Mouse (Mus musculus): ENCODE data around the gene Snx22. TPM values are rescaled to one million over a fixed set of nuclear protein-coding genes. Genes with fewer than 3 reads are reported as not detected.

Snx22 gene
- under 1 TPM; 0.46 to 0.50 TPM for total RNA-seq (2021)
- long read RNA-seq, experiment 1, result 0 reads
- long read RNA-seq, experiment 2, result 0 reads

- peak; percentile 84 to 85 for DNase-seq
These were observed at the start of gene Snx22 for GRCm38 (mm10) chr9:66069583-66069982. Gene Snx22, minus strand, starts transcription at chr9:66069719.

DNA sequence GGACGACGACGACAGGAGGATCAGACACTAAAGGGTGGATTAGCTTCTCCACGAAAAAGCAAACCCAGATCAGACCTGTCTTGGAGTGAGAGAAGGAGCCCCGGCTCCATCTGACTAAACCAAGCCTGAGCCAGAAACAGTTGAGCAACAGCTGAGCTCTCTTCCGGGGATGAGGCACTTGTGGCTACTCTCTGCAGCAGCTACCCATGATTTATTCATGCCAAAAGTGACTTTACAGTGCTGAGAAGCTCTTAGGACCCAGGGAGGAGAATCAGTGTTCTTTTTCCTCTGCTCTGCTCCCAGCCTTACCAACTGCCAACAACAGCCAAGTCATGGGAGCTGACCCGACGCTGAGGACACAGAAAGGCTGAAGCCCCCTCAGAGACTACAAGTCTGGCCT lies 47.4 kb upstream of the Snx22 start:
- DNase-seq, result peak; percentile 47 to 59

- DNase-seq, result no peak
These were observed 44.8 kb upstream of the Snx22 start for GRCm38 (mm10) chr9:66114341-66114740.

DNA sequence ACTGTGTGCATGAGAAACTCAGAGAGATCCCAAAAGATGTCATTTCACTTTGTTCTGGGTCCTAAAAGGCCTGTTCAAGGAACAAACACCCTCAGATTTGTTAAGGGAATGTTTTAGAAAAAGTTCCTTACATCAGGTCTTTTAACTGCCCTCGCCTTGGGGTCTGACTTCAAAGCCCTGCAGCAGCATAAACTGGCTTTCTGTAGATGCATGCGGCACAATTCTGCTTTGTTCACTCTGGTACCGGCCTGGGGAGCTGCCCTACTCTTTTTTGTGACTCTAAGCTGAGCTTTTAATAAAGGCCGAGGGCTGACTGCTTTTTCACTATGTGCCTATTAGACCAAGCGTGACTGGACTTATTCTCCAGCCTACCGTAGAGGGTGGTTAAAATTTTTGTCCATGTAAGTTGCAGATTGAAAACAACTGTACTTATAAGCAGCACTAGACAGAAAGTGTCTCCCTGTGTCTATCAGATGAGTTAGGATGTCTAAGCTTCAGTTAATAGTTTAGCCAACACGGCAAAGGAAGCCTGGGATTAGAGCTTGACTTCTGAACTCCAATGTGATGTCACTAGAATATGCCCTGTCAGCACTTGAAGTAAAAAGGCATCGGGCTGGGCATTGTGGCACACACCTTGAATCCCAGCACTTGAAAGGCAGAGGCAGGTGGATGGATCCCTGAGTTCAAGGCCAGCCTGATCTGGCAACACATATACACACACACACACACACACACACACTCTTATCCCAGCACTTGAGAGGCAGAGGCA lies 41.3 kb upstream of the Snx22 start:
- DNase-seq, result no peak

GRCm38 (mm10) chr9:66110126-66110525 lies 40.6 kb upstream of the Snx22 start:
- DNase-seq, result no peak

DNA sequence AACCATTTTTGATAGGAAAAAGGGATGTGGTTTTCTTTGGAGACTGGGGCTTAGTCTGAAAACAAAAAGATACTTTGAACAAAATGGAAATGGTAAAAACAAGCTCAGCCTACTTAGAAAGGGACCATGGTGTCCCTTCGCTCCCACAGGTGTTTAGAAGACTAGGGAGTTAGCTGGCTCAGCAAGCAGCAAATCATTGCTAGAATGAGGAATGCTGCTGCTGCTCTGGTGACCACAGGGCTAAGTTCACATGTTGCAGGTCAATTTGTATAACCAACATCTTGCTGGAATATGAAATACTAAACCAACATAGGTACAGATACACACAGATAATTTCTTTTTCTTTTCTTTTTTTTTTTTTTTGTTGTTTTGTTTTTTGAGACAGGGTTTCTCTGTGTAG lies 40.1 kb upstream of the Snx22 start:
- no peak for DNase-seq

DNA sequence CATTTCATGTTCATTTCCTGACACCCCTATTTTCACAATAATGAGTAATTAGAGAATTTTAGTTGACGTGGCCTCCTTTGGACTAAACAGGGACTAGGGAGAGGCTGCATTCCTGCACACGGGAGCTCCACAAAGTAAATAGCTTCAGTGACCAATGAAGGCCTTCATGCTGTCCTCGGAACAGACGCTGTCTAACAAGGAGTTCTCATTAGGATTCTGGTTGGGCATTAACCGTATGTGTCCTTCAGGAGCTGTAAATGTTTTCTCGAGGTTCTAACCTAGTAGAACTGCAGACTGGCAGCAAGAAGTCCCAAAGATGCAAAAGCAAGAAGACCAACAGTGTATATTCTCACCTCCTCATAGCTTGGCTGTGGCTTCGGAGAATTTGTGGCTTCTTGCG lies 35.6 kb upstream of the Snx22 start:
- DNase-seq, result no peak

GRCm38 (mm10) chr9:66104601-66105000 lies 35.1 kb upstream of the Snx22 start:
- DNase-seq, result no peak

DNA sequence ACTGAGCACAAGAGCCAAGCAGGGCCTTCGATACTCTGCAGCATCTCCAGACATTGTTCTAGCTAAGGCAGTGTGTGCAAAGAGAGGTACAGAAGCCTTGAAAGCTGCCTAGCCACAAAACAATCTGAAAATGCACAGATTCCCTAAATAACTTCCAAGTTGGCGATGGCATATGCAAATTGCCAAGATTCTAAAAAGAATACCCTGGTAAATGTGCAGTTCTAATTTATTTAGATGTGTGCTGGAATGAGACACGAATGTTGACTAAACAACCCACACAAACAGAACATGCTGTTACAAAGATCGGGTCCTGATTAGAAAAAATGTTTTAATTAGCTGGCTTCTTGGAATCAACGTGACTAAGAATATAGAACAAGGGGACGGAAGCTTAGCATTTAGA lies 33.1 kb upstream of the Snx22 start:
- no peak for DNase-seq

GRCm38 (mm10) chr9:66101577-66101976 lies 32.1 kb upstream of the Snx22 start:
- no peak for DNase-seq

- no peak for DNase-seq
These were observed 23.1 kb upstream of the Snx22 start for GRCm38 (mm10) chr9:66092664-66093063.

GRCm38 (mm10) chr9:66091327-66092231 lies 22.1 kb upstream of the Snx22 start:
- no peak for DNase-seq

DNA sequence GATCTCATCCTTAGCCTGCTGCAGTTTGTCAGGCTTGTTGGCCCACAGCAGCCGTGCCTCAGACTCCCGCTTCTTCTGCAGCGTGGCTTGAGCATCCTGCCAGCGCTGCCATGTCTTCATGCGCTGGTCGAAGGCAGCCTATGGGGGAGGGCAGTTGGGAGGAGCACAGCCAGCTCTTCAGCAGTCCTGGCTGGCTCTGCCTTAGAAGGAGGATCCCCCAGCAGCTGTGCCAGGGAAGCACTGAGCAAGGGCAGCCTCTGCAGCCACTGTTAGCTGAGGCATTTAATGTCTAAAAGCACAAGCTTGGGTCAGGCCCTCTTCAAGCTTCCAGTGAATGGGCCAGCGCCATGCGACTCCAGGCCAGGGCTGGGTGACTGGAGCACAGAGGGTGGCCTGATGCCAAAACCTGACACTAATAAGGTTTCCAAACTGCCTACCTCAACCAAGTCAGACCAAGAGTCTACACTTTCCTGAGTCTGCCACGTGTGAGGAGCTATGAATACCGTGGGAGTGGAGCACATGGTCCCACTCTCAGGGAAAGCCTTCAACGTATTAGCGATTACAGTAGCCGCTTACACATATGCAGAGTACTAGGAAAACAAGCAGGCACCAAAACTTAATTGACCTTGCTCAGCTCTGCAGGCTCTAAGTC lies 21.2 kb upstream of the Snx22 start:
- DNase-seq, result no peak

GRCm38 (mm10) chr9:66088411-66088810 lies 18.9 kb upstream of the Snx22 start:
- peak; percentile 48 to 72 for DNase-seq

- no peak for DNase-seq
These were observed 17.5 kb upstream of the Snx22 start for GRCm38 (mm10) chr9:66087062-66087461.

- DNase-seq, result no peak
These were observed 14.7 kb upstream of the Snx22 start for GRCm38 (mm10) chr9:66084171-66084570.

DNA sequence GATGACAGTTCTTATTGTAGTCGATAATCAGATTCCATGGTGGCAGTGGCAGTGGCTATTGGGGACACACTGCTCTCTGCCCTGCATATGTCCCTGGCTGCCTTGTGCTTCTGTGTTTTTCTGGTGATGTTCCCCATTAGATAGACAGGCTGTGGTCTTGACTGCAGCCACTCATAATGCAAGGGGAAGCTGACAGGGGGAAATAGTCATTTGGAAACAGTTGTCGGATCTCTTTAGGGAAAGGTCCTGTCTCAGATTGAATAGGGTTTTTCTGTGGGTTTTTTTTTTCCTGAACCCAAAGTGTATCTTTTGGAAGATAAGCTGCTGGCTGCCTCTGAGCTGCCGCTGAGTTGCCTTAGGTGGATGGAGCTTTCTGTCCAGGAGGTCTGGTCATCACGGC lies 12.5 kb upstream of the Snx22 start:
- DNase-seq, result no peak

DNA sequence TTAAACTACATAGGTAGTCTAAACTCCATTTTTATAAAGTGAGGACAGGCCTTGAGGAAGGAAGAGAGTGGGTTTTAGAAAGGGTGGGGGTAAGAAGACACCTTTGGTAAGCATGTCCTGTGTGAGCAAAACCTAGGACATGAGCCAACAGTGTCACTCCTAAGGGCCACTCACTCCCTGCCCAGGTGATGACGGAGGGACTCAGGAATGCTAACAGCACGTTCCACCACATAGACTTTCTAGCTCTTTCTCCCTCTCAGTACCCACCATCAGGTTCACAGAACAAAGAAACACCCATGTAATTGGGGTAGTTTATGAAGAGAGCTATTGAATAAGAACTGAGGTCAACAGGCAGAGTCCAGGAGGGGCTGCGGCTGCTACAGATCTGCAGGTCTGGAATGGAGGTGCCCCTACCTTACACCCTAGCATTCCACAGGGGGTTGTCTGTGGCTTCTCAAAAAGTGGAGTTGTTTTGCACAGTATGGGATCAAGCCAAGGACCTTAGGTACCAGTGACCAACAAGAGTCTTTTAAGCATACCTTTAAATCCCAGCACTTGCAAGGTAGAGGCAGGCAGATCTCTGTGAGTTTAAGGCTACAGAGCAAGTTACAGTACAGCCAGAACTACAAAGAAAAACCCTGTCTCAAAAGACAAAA lies 11.4 kb upstream of the Snx22 start:
- DNase-seq, result no peak

DNA sequence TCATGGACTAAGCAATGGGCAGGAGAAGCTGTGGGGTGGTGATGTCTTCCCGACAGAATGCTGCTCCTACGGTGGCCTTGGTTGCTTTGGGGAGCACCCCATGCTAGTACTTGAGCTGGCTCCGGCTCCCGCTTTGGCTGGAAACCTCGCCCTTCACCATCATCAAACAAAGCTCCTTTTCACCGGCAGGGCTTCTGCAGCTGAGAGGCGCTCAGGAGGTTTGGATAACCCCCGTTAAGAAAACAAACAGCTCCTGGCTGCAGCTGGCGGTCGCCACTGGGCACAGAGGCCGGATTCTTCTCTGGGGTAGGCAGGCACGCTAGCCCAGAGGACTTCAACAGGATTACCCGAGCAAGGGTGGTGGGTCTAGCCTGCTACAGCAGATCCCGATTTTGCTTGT lies 9.0 kb upstream of the Snx22 start:
- DNase-seq, result no peak

DNA sequence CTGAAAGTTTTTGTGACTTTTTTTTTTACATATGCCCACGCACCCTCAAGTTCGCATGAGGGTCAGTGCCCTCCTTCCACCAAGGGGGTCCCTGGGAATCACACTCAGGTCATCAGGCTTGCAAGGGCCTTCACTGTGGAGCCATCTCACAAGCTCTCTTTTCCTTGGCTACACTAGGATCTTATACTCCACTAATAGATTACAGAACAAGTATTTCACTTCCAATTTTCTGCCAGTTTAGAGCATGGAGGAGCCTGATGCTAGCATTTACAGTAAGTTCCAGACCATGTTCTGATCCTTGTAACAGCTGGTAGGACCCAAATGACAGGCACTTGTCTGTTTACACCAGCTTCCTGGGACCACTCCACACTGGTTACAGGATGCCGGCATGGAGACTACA lies 8.6 kb upstream of the Snx22 start:
- no peak for DNase-seq

- no peak for DNase-seq
These were observed 3.2 kb upstream of the Snx22 start for GRCm38 (mm10) chr9:66072754-66073153.

GRCm38 (mm10) chr9:66070151-66070550 lies 632 bp upstream of the Snx22 start:
- DNase-seq, result no peak
